Comparison of ENCODE assay signal across 8 mouse cellular contexts in genomic region chr7:140078711-140079110, GRCm38 (mm10). TPM values are rescaled to one million over a fixed set of nuclear protein-coding genes. Genes with fewer than 3 reads are reported as not detected.
DNase-seq lines count a peak whose midpoint lies in the region; ATAC-seq lines count a peak whose summit lies in the region.

No protein-coding gene starts in this region.

- H3K27ac ChIP-seq in forebrain, embryonic 10.5 days = no peak overlapping the region
- H3K27ac ChIP-seq in forebrain, embryonic 15.5 days (replicated peaks) = no peak overlapping the region

- H3K9ac ChIP-seq in forebrain, embryonic 15.5 days (replicated peaks) = no peak overlapping the region

- H3K4me1 ChIP-seq in forebrain, embryonic 10.5 days = peaks cover 36% of the 10 kb centered on the region
- H3K4me1 ChIP-seq in forebrain, embryonic 15.5 days = peaks cover 35% of the 10 kb centered on the region

- peak; percentile 77 for DNase-seq in forebrain, embryonic 10.5 days (ENCODE audit: extremely low spot score, low spot score)
- DNase-seq in 3T3-L1 (ENCODE audit: low read depth, low spot score) = peak; percentile 84
- peak; percentile 50 for DNase-seq in adrenal gland, adult 8-10 months
- DNase-seq in embryo, embryonic 11.5 days (ENCODE audit: low read depth, low spot score) = peak; percentile 69
- peak; percentile 80 to 83 for DNase-seq in kidney, postnatal 4 days
- peak; percentile 76 for DNase-seq in lung, postnatal 36 days
- peak; percentile 57 for DNase-seq in right cerebral cortex, postnatal 25 days

- H3K27me3 ChIP-seq in forebrain, embryonic 10.5 days (ENCODE audit: poor library complexity, severe bottlenecking) = peaks cover 59% of the 10 kb centered on the region
- H3K27me3 ChIP-seq in forebrain, embryonic 15.5 days = 0 out of 2 replicates have a peak, but pooled peaks cover 4% of the 10 kb centered on the region

- no peak overlapping the region for H3K4me3 ChIP-seq in forebrain, embryonic 10.5 days
- H3K4me3 ChIP-seq in forebrain, embryonic 15.5 days = no peak overlapping the region

- WGBS in forebrain, embryonic 10.5 days = 6% methylated on average over 5 of the region's 5 CpGs
- 5% methylated on average over 5 of the region's 5 CpGs for WGBS in forebrain, embryonic 15.5 days

- no peak for ATAC-seq in forebrain, embryonic 15.5 days (replicated peaks)

- no peaks in the 10 kb centered on the region for H3K36me3 ChIP-seq in forebrain, embryonic 10.5 days (replicated peaks)
- no peaks in the 10 kb centered on the region for H3K36me3 ChIP-seq in forebrain, embryonic 15.5 days

- no peaks in the 10 kb centered on the region for H3K9me3 ChIP-seq in forebrain, embryonic 10.5 days
- no peaks in the 10 kb centered on the region for H3K9me3 ChIP-seq in forebrain, embryonic 15.5 days

- no peak overlapping the region for H3K4me2 ChIP-seq in forebrain, embryonic 15.5 days (replicated peaks)

RNA-seq across cellular contexts. Expression of gene Caly, which starts 3.6 kb away (rescaled TPM):
- polyA plus RNA-seq in forebrain, embryonic 10.5 days (2016; fragmentation: Nextera tagmentation; extraction: Ambion mirVana) = 0.58 and 2.1 TPM in 2 replicates
- polyA plus RNA-seq in forebrain, embryonic 15.5 days (2015; fragmentation: Nextera tagmentation; extraction: Ambion mirVana) = 108 and 117 TPM in 2 replicates
- 10 to 100 TPM in 2 of 4 experiments, 1 to 10 TPM in 2; 5.8 to 13.8 (median 11.0) TPM for total RNA-seq in adrenal gland, adult 8-10 months (2022)

RNA-seq across cellular contexts. Expression of gene Prap1, which starts 14.5 kb away (rescaled TPM):
- not detected in 2 replicates for polyA plus RNA-seq in forebrain, embryonic 10.5 days (2016; fragmentation: Nextera tagmentation; extraction: Ambion mirVana)
- polyA plus RNA-seq in forebrain, embryonic 15.5 days (2015; fragmentation: Nextera tagmentation; extraction: Ambion mirVana) = not detected in 2 replicates
- total RNA-seq in adrenal gland, adult 8-10 months (2022) = not detected

RNA-seq across cellular contexts. Expression of gene Fuom, which starts 23.5 kb away (rescaled TPM):
- 11.5 and 12.1 TPM in 2 replicates for polyA plus RNA-seq in forebrain, embryonic 10.5 days (2016; fragmentation: Nextera tagmentation; extraction: Ambion mirVana)
- 18.5 and 18.9 TPM in 2 replicates for polyA plus RNA-seq in forebrain, embryonic 15.5 days (2015; fragmentation: Nextera tagmentation; extraction: Ambion mirVana)
- total RNA-seq in adrenal gland, adult 8-10 months (2022) = 10 to 100 TPM; 36.0 to 65.5 (median 43.9) TPM

RNA-seq across cellular contexts. Expression of gene Msx3, which starts 29.8 kb away (rescaled TPM):
- polyA plus RNA-seq in forebrain, embryonic 10.5 days (2016; fragmentation: Nextera tagmentation; extraction: Ambion mirVana) = 0.31 and 0.69 TPM in 2 replicates
- 0.73 TPM in 2 replicates for polyA plus RNA-seq in forebrain, embryonic 15.5 days (2015; fragmentation: Nextera tagmentation; extraction: Ambion mirVana)
- total RNA-seq in adrenal gland, adult 8-10 months (2022) = not detected

RNA-seq across cellular contexts. Expression of gene Paox, which starts 36.9 kb away (rescaled TPM):
- 17.2 and 17.3 TPM in 2 replicates for polyA plus RNA-seq in forebrain, embryonic 10.5 days (2016; fragmentation: Nextera tagmentation; extraction: Ambion mirVana)
- 7.5 and 8.6 TPM in 2 replicates for polyA plus RNA-seq in forebrain, embryonic 15.5 days (2015; fragmentation: Nextera tagmentation; extraction: Ambion mirVana)
- 10 to 100 TPM in 3 of 4 experiments, 1 to 10 TPM in 1; 9.6 to 19.7 (median 13.8) TPM for total RNA-seq in adrenal gland, adult 8-10 months (2022)

Comparison
In these comparisons a context has a peak if more than half of its experiments do, and no peak if none do; other contexts are left out.
1. RNA of gene Caly, which starts 3.6 kb away (polyA plus RNA-seq): 108 to 117 TPM in forebrain, embryonic 15.5 days; 0.58 to 2.1 TPM in forebrain, embryonic 10.5 days; every median in the first group is over 10 times any median in the second.
2. Peak in every context shown above with its lines, with median percentiles within 50 percentile points of each other: DNase-seq.